Mouse (Mus musculus) thymus, postnatal 36 days (tissue): Measurements from ENCODE around the gene Gm20422.
A peak's percentile ranks its signal among the peaks of the same experiment; 100 is the strongest.

ENCODE experiments used
- DNase-seq, 2 experiments: peaks; one replicate each; pipeline ENCODE4 v3.0.0; 2022; ENCODE audit warnings: mixed read lengths in 2 of 2

Gene Gm20422

GRCm38 (mm10) chr8:69774503-69775148, at the start of gene Gm20422:
TSS of gene Gm20422 (minus strand) at chr8:69774886.
- DNase-seq, result peak; percentile 86 to 89

GRCm38 (mm10) chr8:69822386-69823191, 47.9 kb upstream of the Gm20422 start, which contains the start of gene Lpar2:
TSS of gene Lpar2 (plus strand) at chr8:69822429.
- DNase-seq, result peak; percentile 74 to 82

- DNase-seq, result peak; percentile 26 to 50
Observed at GRCm38 (mm10) chr8:69821971-69822385, 47.3 kb upstream of the Gm20422 start.

- no peak for DNase-seq
Observed at GRCm38 (mm10) chr8:69820466-69820865, 45.8 kb upstream of the Gm20422 start.

DNA sequence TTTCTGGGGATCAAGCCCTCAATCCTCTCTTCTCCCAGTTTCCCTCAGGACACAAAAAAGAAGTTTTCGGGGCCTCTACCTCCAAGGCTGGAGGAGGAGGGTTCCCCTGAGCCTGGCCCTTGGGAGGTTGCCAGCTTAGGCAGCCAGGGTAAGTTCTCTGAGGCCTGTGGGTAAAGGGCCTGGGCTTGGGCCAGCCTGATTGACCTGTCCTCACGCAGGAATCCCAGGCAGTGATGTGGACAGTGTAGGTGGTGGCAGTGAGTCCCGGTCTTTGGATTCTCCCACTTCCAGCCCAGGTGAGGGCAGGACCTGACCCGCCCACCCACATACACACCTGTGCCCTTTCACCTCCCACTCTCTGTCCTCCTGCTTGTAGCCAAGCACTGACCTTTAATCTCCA, 40.7 kb upstream of the Gm20422 start:
- no peak for DNase-seq

- DNase-seq, result no peak
Observed at GRCm38 (mm10) chr8:69814881-69815280, 40.2 kb upstream of the Gm20422 start.

DNA sequence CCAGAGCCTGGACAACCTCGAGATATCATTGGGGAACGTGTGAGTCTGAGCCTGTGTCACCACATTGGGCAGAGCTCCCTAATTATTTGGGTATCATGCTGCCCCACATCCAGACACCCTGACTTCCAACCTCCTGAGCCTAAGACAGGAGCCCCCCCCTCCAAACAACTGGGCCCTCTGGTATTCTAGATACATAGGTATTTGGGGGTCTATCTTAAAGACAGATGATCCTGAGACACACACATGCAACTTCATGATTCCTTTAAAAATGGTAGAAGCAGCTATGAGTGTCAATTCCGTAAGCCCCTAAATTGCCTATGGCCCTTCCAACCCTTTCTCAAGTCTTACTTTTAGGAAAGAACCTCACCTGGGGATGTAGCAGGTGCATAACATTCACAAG, 35.1 kb upstream of the Gm20422 start:
- DNase-seq, result no peak

DNA sequence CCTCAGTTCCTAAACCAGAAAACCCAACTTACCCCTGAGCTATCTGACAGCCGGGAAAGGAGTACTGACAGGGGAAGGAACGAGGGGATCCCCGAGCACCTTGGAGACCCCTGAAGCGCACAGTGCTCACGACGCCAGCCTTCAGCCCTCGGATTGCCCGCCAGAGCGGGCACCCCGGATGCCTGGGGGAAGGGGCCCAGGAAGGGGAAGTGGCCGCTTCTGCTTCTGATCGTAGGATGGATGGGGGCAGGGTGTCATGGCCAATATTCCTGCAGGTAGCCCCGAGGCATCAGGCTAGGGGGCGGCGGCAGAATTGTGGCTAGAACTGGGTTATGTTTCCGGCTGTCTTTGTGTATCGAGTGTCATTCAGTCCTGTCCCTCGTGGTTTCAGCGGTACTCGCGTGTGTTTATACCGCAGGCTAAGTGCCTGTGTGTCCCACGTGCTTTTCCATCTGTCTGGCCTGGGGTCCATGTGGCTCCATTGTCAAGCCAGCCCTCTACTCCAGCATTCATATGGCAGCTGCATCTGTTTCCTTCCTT, 34.2 kb upstream of the Gm20422 start:
- peak; percentile 58 to 72 for DNase-seq

DNA sequence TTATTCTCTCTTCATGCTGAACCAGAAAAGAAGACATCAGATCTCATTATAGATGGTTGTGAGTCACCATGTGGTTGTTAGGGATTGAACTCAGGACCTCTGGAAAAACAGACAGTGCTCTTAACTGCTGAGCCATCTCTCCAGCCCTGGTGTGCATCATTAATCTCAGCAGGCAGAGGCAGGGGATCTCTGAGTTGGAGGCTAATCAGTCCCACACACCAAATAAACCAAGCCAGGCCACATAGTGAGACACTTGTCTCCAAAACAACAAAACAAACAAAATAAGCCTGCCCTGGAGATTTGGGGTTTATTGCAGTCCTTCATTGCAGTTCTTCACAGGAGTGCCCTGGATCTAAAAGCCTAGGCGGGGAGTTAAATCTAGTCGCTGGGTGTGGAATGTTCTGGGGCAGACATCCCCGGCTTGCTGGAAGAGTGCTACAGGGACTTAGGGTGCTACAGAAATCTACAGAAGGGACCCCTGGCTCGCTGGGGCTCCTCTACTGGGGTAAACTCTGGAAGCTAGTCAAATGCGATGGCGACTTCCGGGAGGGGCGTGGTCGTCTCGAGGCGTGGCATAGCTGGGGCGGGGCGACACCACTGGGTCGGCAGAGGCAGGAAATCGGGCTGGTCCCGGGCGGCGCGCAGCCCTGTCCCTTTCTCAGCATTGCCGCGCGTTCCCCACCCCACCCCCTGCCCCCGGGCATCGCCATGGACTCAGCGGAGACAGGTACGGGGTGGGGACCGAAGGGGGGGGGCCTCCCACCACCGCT, 33.6 kb upstream of the Gm20422 start, which contains the start of gene Gmip:
Gene Gmip (plus strand): TSS at position 586 of the 770 bp plus-strand sequence.
- DNase-seq, result peak; percentile 95 to 96

GRCm38 (mm10) chr8:69807236-69807635, 32.5 kb upstream of the Gm20422 start:
- DNase-seq, result no peak

GRCm38 (mm10) chr8:69805491-69805890, 30.8 kb upstream of the Gm20422 start:
- DNase-seq, result no peak

- no peak for DNase-seq
Observed at GRCm38 (mm10) chr8:69805086-69805485, 30.4 kb upstream of the Gm20422 start.

- no peak for DNase-seq
Observed at GRCm38 (mm10) chr8:69804537-69804936, 29.9 kb upstream of the Gm20422 start.

DNA sequence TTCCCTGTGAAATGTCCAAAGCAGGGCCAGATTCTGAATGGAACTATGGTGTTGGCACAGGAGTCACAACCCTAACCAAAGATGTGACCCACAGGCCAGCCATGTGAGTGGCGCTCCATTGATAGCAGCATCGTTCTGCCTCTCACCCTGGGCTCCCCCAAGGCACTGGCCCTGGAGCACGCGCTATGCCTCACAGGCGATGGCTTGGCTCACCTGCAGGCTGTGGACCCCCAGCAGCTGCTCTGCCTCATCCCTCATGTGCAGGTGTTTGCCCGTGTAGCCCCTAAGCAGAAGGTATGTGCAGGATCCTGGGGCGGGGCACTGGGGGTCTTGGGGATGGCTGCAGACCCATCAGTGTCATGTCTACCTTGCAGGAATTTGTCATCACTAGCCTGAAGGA, 28.7 kb upstream of the Gm20422 start:
- DNase-seq, result no peak

DNA sequence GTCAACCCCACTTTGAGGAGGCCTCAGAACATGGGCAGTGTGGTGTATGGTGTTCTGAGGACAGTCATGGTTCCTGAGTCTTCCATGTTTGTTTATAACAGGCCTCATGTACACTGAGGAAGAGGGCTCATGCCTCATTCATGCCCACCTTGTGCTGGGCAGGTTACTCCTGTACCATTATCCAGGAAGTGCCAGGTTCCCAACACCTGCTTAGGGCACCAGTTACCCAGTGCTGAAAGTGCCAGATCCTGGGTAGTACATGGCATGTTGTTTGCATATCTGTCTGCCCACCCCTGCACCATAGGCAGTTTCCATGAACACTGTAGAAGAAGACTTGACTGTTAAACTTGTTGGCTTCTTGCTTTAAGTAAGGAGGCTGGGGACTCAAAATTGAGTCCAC, 27.5 kb upstream of the Gm20422 start:
- DNase-seq, result no peak

DNA sequence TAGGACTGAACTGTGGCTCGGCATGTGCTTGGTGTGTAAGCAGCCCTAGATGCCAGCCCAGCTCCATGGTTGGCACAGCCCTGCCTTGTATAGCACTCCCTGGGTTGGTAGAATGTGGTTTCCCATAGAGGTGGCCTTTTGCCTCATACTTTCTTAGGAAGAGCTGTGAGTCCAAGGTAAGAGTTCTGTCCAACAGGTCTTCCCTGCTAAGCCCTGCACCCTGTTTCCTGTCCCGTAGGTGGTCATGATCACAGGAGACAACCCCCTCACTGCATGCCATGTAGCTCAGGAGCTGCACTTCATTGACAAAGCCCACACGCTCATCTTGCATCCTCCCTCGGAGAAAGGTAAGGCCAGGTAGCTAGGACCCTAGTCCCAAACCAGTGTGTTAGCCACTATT, 27.1 kb upstream of the Gm20422 start:
- DNase-seq, result peak in 1 of 2 experiments; percentile 0

DNA sequence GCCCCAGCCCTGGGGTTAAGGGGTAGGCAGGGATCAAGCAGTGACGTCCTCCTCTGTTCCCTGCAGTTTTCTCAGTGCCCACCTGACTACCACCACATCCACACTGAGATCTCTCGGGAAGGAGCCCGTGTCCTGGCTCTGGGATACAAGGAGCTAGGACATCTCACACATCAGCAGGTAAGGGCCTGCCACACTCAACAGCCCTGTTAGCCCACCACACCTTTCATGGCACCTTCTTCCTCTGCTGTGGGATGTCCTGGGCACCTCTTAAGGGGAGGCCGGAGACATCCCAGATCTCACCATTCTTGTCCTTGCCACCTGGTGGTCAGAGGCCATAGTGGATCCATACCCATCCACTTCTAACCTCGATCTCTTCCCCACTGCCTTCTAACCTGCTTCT, 25.3 kb upstream of the Gm20422 start:
- peak in 1 of 2 experiments; percentile 1 for DNase-seq

DNA sequence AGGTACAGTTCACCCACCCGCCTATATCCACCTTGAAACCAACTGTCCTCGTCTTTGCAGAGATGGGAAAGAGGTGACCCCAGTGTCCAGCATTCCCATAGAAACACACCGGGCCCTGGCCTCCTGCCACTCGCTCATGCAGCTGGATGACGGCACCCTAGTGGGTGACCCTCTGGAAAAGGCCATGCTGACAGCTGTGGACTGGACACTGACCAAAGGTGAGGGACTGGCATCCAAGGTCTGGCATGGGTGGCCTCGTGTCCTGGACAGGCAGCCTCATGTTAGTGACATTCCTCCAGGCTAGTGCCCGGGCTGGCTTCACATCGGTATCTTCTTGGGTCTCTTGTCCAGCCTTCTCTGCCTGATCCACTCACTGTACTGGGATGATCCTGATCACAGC, 24.6 kb upstream of the Gm20422 start:
- DNase-seq, result peak in 1 of 2 experiments; percentile 1

- DNase-seq, result peak in 1 of 2 experiments; percentile 0
Observed at GRCm38 (mm10) chr8:69797661-69798060, 23.0 kb upstream of the Gm20422 start.

- DNase-seq, result peak in 1 of 2 experiments; percentile 0
Observed at GRCm38 (mm10) chr8:69796721-69797345, 22.1 kb upstream of the Gm20422 start.

DNA sequence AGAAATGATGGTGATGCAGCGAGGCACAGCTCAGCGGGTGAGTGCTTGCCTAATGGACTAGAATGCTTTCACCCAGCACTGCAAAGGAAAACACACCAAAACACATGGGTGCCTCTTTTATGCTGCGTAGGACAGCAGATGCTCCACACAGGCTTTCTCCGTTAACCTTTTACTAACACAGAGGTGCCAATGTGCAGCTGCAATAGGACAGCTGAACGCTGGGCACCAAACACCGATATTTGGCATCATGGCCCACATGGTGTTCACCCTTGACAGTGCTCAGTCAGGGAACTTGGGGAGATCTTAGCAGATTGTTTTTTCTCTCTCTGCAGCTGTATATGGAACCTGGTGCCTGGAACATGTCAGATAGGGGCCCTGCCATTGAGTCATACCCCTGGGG, 20.2 kb upstream of the Gm20422 start:
- no peak for DNase-seq

GRCm38 (mm10) chr8:69794096-69794495, 19.4 kb upstream of the Gm20422 start:
- DNase-seq, result no peak
